Mouse (Mus musculus) frontal cortex, postnatal 25 days (tissue): Measurements from ENCODE around the gene Wdr20.
"Not testable (repeated sequence)": the region's sequence is repeated elsewhere in the genome, so short reads cannot be mapped to it uniquely, and the experiment has no call there.

Experiments used
- DNase-seq, 2 experiments: peaks; one replicate each; pipeline ENCODE4 v3.0.0; 2022; ENCODE audit warnings: low spot score in 2 of 2

Gene Wdr20

GRCm38 (mm10) chr12:110737170-110738157, at the start of gene Wdr20:
TSS of gene Wdr20 (plus strand) at chr12:110737944.
- peak; percentile 93 to 96 for DNase-seq

- DNase-seq: not testable (repeated sequence)
Observed at GRCm38 (mm10) chr12:110688921-110689320, 48.8 kb upstream of the Wdr20 start.

- no peak for DNase-seq
Observed at GRCm38 (mm10) chr12:110689919-110690643, 47.7 kb upstream of the Wdr20 start.

GRCm38 (mm10) chr12:110693378-110693777, 44.4 kb upstream of the Wdr20 start:
- DNase-seq: not testable (repeated sequence)

GRCm38 (mm10) chr12:110695676-110696171, 42.0 kb upstream of the Wdr20 start:
- peak; percentile 28 to 58 for DNase-seq

- DNase-seq: peak; percentile 94
Observed at GRCm38 (mm10) chr12:110696173-110696974, 41.4 kb upstream of the Wdr20 start.

GRCm38 (mm10) chr12:110696975-110697400, 40.8 kb upstream of the Wdr20 start:
- DNase-seq: no peak

- no peak for DNase-seq
Observed at GRCm38 (mm10) chr12:110697457-110697856, 40.3 kb upstream of the Wdr20 start.

- no peak for DNase-seq
Observed at GRCm38 (mm10) chr12:110698080-110698479, 39.7 kb upstream of the Wdr20 start.

GRCm38 (mm10) chr12:110698523-110699170, 39.1 kb upstream of the Wdr20 start:
- DNase-seq: no peak

- DNase-seq: no peak
Observed at GRCm38 (mm10) chr12:110699171-110699547, 38.6 kb upstream of the Wdr20 start.

GRCm38 (mm10) chr12:110700730-110701129, 37.0 kb upstream of the Wdr20 start:
- DNase-seq: no peak

GRCm38 (mm10) chr12:110701363-110701762, 36.4 kb upstream of the Wdr20 start:
- DNase-seq: not testable (repeated sequence)

GRCm38 (mm10) chr12:110702556-110702955, 35.2 kb upstream of the Wdr20 start, which contains the start of gene Hsp90aa1:
TSS of gene Hsp90aa1 (minus strand) at chr12:110702728.
- no peak for DNase-seq

GRCm38 (mm10) chr12:110703008-110703471, 34.7 kb upstream of the Wdr20 start:
- DNase-seq: peak; percentile 75 to 77

- DNase-seq: no peak
Observed at GRCm38 (mm10) chr12:110703682-110704081, 34.1 kb upstream of the Wdr20 start.

- DNase-seq: not testable (repeated sequence)
Observed at GRCm38 (mm10) chr12:110705419-110705818, 32.3 kb upstream of the Wdr20 start.

GRCm38 (mm10) chr12:110706337-110707231, 31.2 kb upstream of the Wdr20 start:
- no peak for DNase-seq

- no peak for DNase-seq
Observed at GRCm38 (mm10) chr12:110707451-110707850, 30.3 kb upstream of the Wdr20 start.

GRCm38 (mm10) chr12:110711270-110711669, 26.5 kb upstream of the Wdr20 start:
- no peak for DNase-seq
